Mouse (Mus musculus) thymus, postnatal 25 days (tissue): ENCODE data around the gene Arid1b.

ENCODE experiments used
- DNase-seq: peaks from one replicate; pipeline ENCODE4 v3.0.0; 2022

The Arid1b gene

GRCm38 (mm10) chr17:5165201-5165825 is 171.2 kb downstream of the Arid1b start:
- peak; percentile 43 for DNase-seq

GRCm38 (mm10) chr17:5166175-5166574 is 172.0 kb downstream of the Arid1b start:
- no peak for DNase-seq

- peak; percentile 45 for DNase-seq
Measured at GRCm38 (mm10) chr17:5168046-5168445, 173.9 kb downstream of the Arid1b start.

GRCm38 (mm10) chr17:5168640-5169039 is 174.5 kb downstream of the Arid1b start:
- DNase-seq: no peak

- DNase-seq: no peak
Measured at GRCm38 (mm10) chr17:5170321-5170720, 176.2 kb downstream of the Arid1b start.

GRCm38 (mm10) chr17:5171467-5171866 is 177.3 kb downstream of the Arid1b start:
- no peak for DNase-seq

- no peak for DNase-seq
Measured at GRCm38 (mm10) chr17:5174426-5175020, 180.4 kb downstream of the Arid1b start.

GRCm38 (mm10) chr17:5175535-5175934 is 181.4 kb downstream of the Arid1b start:
- DNase-seq: no peak

GRCm38 (mm10) chr17:5176315-5176714 is 182.2 kb downstream of the Arid1b start:
- no peak for DNase-seq

GRCm38 (mm10) chr17:5178534-5178933 is 184.4 kb downstream of the Arid1b start:
- no peak for DNase-seq

- DNase-seq: no peak
Measured at GRCm38 (mm10) chr17:5179004-5179403, 184.9 kb downstream of the Arid1b start.

GRCm38 (mm10) chr17:5179412-5179811 is 185.3 kb downstream of the Arid1b start:
- no peak for DNase-seq

- no peak for DNase-seq
Measured at GRCm38 (mm10) chr17:5179925-5180525, 185.9 kb downstream of the Arid1b start.

- peak; percentile 41 for DNase-seq
Measured at GRCm38 (mm10) chr17:5180925-5181324, 186.8 kb downstream of the Arid1b start.

- DNase-seq: no peak
Measured at GRCm38 (mm10) chr17:5182493-5182892, 188.4 kb downstream of the Arid1b start.

GRCm38 (mm10) chr17:5185501-5185900 is 191.4 kb downstream of the Arid1b start:
- DNase-seq: no peak

GRCm38 (mm10) chr17:5187546-5187945 is 193.4 kb downstream of the Arid1b start:
- DNase-seq: peak; percentile 65

GRCm38 (mm10) chr17:5188400-5188799 is 194.3 kb downstream of the Arid1b start:
- DNase-seq: no peak

GRCm38 (mm10) chr17:5189551-5190351 is 195.6 kb downstream of the Arid1b start:
- peak; percentile 91 for DNase-seq

- DNase-seq: peak; percentile 54
Measured at GRCm38 (mm10) chr17:5190367-5190766, 196.2 kb downstream of the Arid1b start.

GRCm38 (mm10) chr17:5194157-5194916 is 200.2 kb downstream of the Arid1b start:
- DNase-seq: no peak

GRCm38 (mm10) chr17:5195397-5195796 is 201.3 kb downstream of the Arid1b start:
- peak; percentile 49 for DNase-seq

GRCm38 (mm10) chr17:5196005-5196404 is 201.9 kb downstream of the Arid1b start:
- DNase-seq: no peak
